Mouse (Mus musculus) heart, embryonic 12.5 days (tissue): ENCODE measurements at regions not wholly inside any gene's neighbourhood (a gene's known extent, or its start where the extent isn't known, plus 50 kb on each side); places are given as distances from the start of the nearest gene placed in this dataset.
A peak's percentile ranks its signal among the peaks of the same experiment; 100 is the strongest.

ENCODE experiments used
- ATAC-seq: fragments of 200-750 bp; cut with Nextera tagmentation; 2 replicates; pipeline ENCODE4 v1.8.0; 2017; ENCODE audit warnings: moderate TSS enrichment, moderate library complexity; ENCODE audit not compliant: insufficient number of reproducible peaks, low FRiP score
- H3K27ac ChIP-seq: fragments of 300-500 bp; sonication (generic); 2 replicates; pipeline ENCODE4 v1.5.1; 2016; ENCODE audit warnings: mild to moderate bottlenecking, moderate library complexity; ENCODE audit not compliant: poor library complexity, severe bottlenecking
- H3K27me3 ChIP-seq: fragments of 300-500 bp; sonication (generic); replicated peaks from 2 replicates; pipeline ENCODE4 v1.6.1; 2016; ENCODE audit warnings: mild to moderate bottlenecking, moderate library complexity
- H3K36me3 ChIP-seq: fragments of 300-500 bp; sonication (generic); 2 replicates; pipeline ENCODE4 v1.6.1; 2016; ENCODE audit warnings: mild to moderate bottlenecking, moderate library complexity
- H3K4me1 ChIP-seq: fragments of 300-500 bp; sonication (generic); replicated peaks from 2 replicates; pipeline ENCODE4 v1.6.1; 2016; ENCODE audit warnings: mild to moderate bottlenecking
- H3K4me2 ChIP-seq: fragments of 300-500 bp; sonication (generic); 2 replicates; pipeline ENCODE4 v1.6.1; 2016; ENCODE audit warnings: mild to moderate bottlenecking, moderate library complexity
- H3K4me3 ChIP-seq: fragments of 300-500 bp; sonication (generic); 2 replicates; pipeline ENCODE4 v1.5.1; 2016; ENCODE audit warnings: mild to moderate bottlenecking
- H3K9ac ChIP-seq: fragments of 300-500 bp; sonication (generic); 2 replicates; pipeline ENCODE4 v1.6.1; 2016; ENCODE audit warnings: mild to moderate bottlenecking, moderate library complexity
- H3K9me3 ChIP-seq: fragments of 300-500 bp; sonication (generic); replicated peaks from 2 replicates; pipeline ENCODE4 v1.6.1; 2016; ENCODE audit warnings: mild to moderate bottlenecking, moderate library complexity
- WGBS: fragments of 180-500 bp; shearing (Covaris S2); methylation state at CpG from one replicate; pipeline ENCODE4 v1.1.7; 2016; 5-methylcytosine and 5-hydroxymethylcytosine counted together
- microRNA-seq: library from miRNA; unstranded; fragments of <30 nt; microRNA quantifications from one replicate; pipeline ENCODE4, GENCODE M21; 2017

DNA sequence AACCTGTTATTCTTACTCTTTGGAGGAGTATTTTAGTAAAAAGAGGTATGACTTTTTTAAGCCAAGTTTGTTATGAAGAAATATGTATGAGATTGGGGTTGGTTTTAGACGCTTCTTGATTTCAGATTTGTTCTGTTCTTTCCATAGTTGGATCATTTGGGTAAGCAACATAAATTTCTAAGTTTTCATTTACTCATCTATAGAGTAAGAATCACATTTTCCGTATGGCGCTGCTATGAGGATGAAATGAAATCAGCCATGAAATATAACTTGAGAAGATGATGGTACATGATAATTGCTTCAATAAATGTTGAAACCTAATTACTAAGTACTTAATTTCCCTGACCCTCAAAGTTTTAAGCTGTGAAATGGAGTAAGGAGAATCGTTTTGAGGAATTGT is 979.0 kb downstream of the Pdha2 start:
- Histone ChIP-seq H3K4me3 (no peak overlapping the region), H3K27me3 (no peaks in the 10 kb centered on the region), H3K4me2 (no peak overlapping the region), H3K9me3 (no peaks in the 10 kb centered on the region), H3K9ac (no peak overlapping the region), H3K36me3 (no peaks in the 10 kb centered on the region), H3K4me1 (no peaks in the 10 kb centered on the region), H3K27ac (no peak overlapping the region)
- ATAC-seq, result no peak
- WGBS, result 77% methylated on average over 4 of the region's 4 CpGs

GRCm38 (mm10) chr3:140233809-140234208 is 978.3 kb downstream of the Pdha2 start:
- H3K36me3 ChIP-seq, result no peaks in the 10 kb centered on the region
- no peaks in the 10 kb centered on the region for H3K9me3 ChIP-seq
- H3K4me3 ChIP-seq, result no peak overlapping the region
- no peak overlapping the region for H3K27ac ChIP-seq
- H3K9ac ChIP-seq, result no peak overlapping the region
- H3K4me2 ChIP-seq, result no peak overlapping the region
- H3K4me1 ChIP-seq, result no peaks in the 10 kb centered on the region
- WGBS, result 65% methylated on average over 2 of the region's 2 CpGs
- ATAC-seq, result no peak
- no peaks in the 10 kb centered on the region for H3K27me3 ChIP-seq

- 67% methylated on average over 1 of the region's 1 CpGs for WGBS
- no peaks in the 10 kb centered on the region for H3K27me3 ChIP-seq
- H3K4me3 ChIP-seq, result no peak overlapping the region
- H3K9me3 ChIP-seq, result no peaks in the 10 kb centered on the region
- H3K9ac ChIP-seq, result no peak overlapping the region
- H3K4me2 ChIP-seq, result no peak overlapping the region
- ATAC-seq, result no peak
- no peaks in the 10 kb centered on the region for H3K4me1 ChIP-seq
- H3K27ac ChIP-seq, result no peak overlapping the region
- H3K36me3 ChIP-seq, result no peaks in the 10 kb centered on the region
Observed at GRCm38 (mm10) chr3:140239276-140239675, 972.9 kb downstream of the Pdha2 start.

Small RNA genes lying in the stretch of these regions (microRNA-seq; reads per million reads assigned to microRNA genes)
- 72.1 reads per million, percentile 48 among the genes with 10 or more reads in this experiment for gene Mir7j
